Comparison of ENCODE assay signal across 18 mouse cellular contexts in genomic region chr11:109365818-109366217, GRCm38 (mm10). TPM values are rescaled to one million over a fixed set of nuclear protein-coding genes. Genes with fewer than 3 reads are reported as not detected.
DNase-seq lines count a peak whose midpoint lies in the region; ATAC-seq and TF ChIP-seq lines count a peak whose summit lies in the region.
"Had no signal": no experiment of that assay in that cellular context is flagged by ENCODE, and none has a peak within 500 bp of the region (broad histone marks: within the 10 kb centered on the region; RNA-seq: fewer than 3 reads in every experiment).

No protein-coding gene starts in this region.

- H3K9ac ChIP-seq in hindbrain, embryonic 12.5 days: no peak overlapping the region
- no peak overlapping the region for H3K9ac ChIP-seq in lung, embryonic 14.5 days
- no peak overlapping the region for H3K9ac ChIP-seq in hindbrain, embryonic 14.5 days
- H3K9ac ChIP-seq: limb, embryonic 12.5 days had no signal

- H3K79me2 ChIP-seq in macrophage (ENCODE audit: inconsistent target): peaks cover 75% of the 10 kb centered on the region

- WGBS in hindbrain, embryonic 12.5 days: 91% methylated on average over 5 of the region's 5 CpGs
- WGBS in hindbrain, embryonic 10.5 days: 92% methylated on average over 5 of the region's 5 CpGs
- 88% methylated on average over 5 of the region's 5 CpGs for WGBS in lung, embryonic 14.5 days
- 60% methylated on average over 5 of the region's 5 CpGs for WGBS in lung, adult 2 months
- WGBS in hindbrain, embryonic 14.5 days: 90% methylated on average over 5 of the region's 5 CpGs
- WGBS in macrophage (ENCODE audit: missing documents): 100% methylated on average over 5 of the region's 5 CpGs

- TF ChIP-seq POLR2A in lung, adult 2 months (IDR thresholded peaks at IDR 0.05; ENCODE audit: borderline replicate concordance, extremely low read depth, low read depth, low read length): no peak

- H3K4me2 ChIP-seq in hindbrain, embryonic 12.5 days (replicated peaks): peak overlapping the region; percentile 68; the same call in 1 of the 2 replicates
- peak overlapping the region; percentile 75; the same call in 1 of the 2 replicates for H3K4me2 ChIP-seq in lung, embryonic 14.5 days
- H3K4me2 ChIP-seq in hindbrain, embryonic 14.5 days (replicated peaks): peak overlapping the region; percentile 66
- H3K4me2 ChIP-seq: limb, embryonic 12.5 days had no signal

- TF ChIP-seq CTCF in lung, embryonic 14.5 days (IDR thresholded peaks at IDR 0.05; ENCODE audit: low read depth): no peak
- no peak for TF ChIP-seq CTCF in lung, adult 2 months (IDR thresholded peaks at IDR 0.05; ENCODE audit: insufficient read depth, low read length)

- H3K4me1 ChIP-seq in hindbrain, embryonic 12.5 days: peaks cover 50% of the 10 kb centered on the region
- H3K4me1 ChIP-seq in hindbrain, embryonic 10.5 days (replicated peaks): peaks cover 52% of the 10 kb centered on the region
- H3K4me1 ChIP-seq in lung, embryonic 14.5 days (ENCODE audit: insufficient read depth): peaks cover 7% of the 10 kb centered on the region
- peaks cover 60% of the 10 kb centered on the region for H3K4me1 ChIP-seq in lung, adult 2 months (ENCODE audit: control insufficient read depth, insufficient read depth, low read length)
- peaks cover 54% of the 10 kb centered on the region for H3K4me1 ChIP-seq in hindbrain, embryonic 14.5 days (replicated peaks; ENCODE audit: control insufficient read depth, insufficient read depth, low read length)

- ATAC-seq in hindbrain, embryonic 12.5 days (ENCODE audit: low FRiP score): no peak
- ATAC-seq in lung, embryonic 14.5 days (ENCODE audit: insufficient read depth): no peak
- ATAC-seq in hindbrain, embryonic 14.5 days (ENCODE audit: low FRiP score): no peak
- ATAC-seq in megakaryocyte-erythroid progenitor cell, adult 5-6 weeks (replicated peaks; ENCODE audit: low FRiP score, low TSS enrichment, poor library complexity, severe bottlenecking): no peak
- ATAC-seq in CD4-positive, CD25-positive, alpha-beta regulatory T cell, adult 4 months: no peak

- H3K9me3 ChIP-seq in hindbrain, embryonic 12.5 days (replicated peaks): no peaks in the 10 kb centered on the region
- H3K9me3 ChIP-seq in hindbrain, embryonic 10.5 days: no peaks in the 10 kb centered on the region
- no peaks in the 10 kb centered on the region for H3K9me3 ChIP-seq in lung, embryonic 14.5 days (ENCODE audit: low read depth, low read length)
- H3K9me3 ChIP-seq in hindbrain, embryonic 14.5 days (ENCODE audit: control insufficient read depth, low read length): no peaks in the 10 kb centered on the region
- H3K9me3 ChIP-seq: limb, embryonic 12.5 days had no signal

- H3K4me3 ChIP-seq in hindbrain, embryonic 12.5 days: no peak overlapping the region
- H3K4me3 ChIP-seq in hindbrain, embryonic 10.5 days: no peak overlapping the region
- no peak overlapping the region for H3K4me3 ChIP-seq in lung, embryonic 14.5 days (ENCODE audit: low read depth, low read length)
- H3K4me3 ChIP-seq in lung, adult 2 months (replicated peaks; ENCODE audit: extremely low read depth, low read depth, low read length): no peak overlapping the region
- H3K4me3 ChIP-seq in hindbrain, embryonic 14.5 days (replicated peaks; ENCODE audit: low read length): no peak overlapping the region
- peak overlapping the region; percentile 76 for H3K4me3 ChIP-seq in macrophage (ENCODE audit: inconsistent target)
- H3K4me3 ChIP-seq: limb, embryonic 12.5 days had no signal

- no peak overlapping the region for H3K27ac ChIP-seq in hindbrain, embryonic 12.5 days
- no peak overlapping the region for H3K27ac ChIP-seq in hindbrain, embryonic 10.5 days
- H3K27ac ChIP-seq in lung, embryonic 14.5 days (ENCODE audit: low read depth): no peak overlapping the region
- no peak overlapping the region for H3K27ac ChIP-seq in hindbrain, embryonic 14.5 days
- H3K27ac ChIP-seq in macrophage: peak overlapping the region; percentile 87; the same call in 1 of the 2 replicates
- H3K27ac ChIP-seq: limb, embryonic 12.5 days had no signal

- DNase-seq in hindbrain, embryonic 10.5 days (ENCODE audit: low spot score): no peak
- no peak for DNase-seq in lung, embryonic 14.5 days
- no peak for DNase-seq in lung, adult 2 months
- DNase-seq in hindbrain, embryonic 14.5 days (ENCODE audit: low spot score): no peak
- DNase-seq: adrenal gland, postnatal 36 days; thymus, postnatal 14 days had no signal

- peaks cover 16% of the 10 kb centered on the region for H3K36me3 ChIP-seq in hindbrain, embryonic 12.5 days
- H3K36me3 ChIP-seq in hindbrain, embryonic 10.5 days: peaks cover 52% of the 10 kb centered on the region
- peaks cover 33% of the 10 kb centered on the region for H3K36me3 ChIP-seq in lung, embryonic 14.5 days (ENCODE audit: insufficient read depth)
- H3K36me3 ChIP-seq in hindbrain, embryonic 14.5 days (replicated peaks; ENCODE audit: control insufficient read depth, insufficient read depth): peaks cover 29% of the 10 kb centered on the region
- peaks cover 18% of the 10 kb centered on the region; the same call in 1 of the 2 replicates for H3K36me3 ChIP-seq in macrophage (ENCODE audit: inconsistent target)

- no peaks in the 10 kb centered on the region; the same call in 1 of the 2 replicates for H3K27me3 ChIP-seq in hindbrain, embryonic 12.5 days
- peaks cover 8% of the 10 kb centered on the region for H3K27me3 ChIP-seq in hindbrain, embryonic 10.5 days (ENCODE audit: insufficient read depth, poor library complexity, severe bottlenecking)
- no peaks in the 10 kb centered on the region for H3K27me3 ChIP-seq in lung, embryonic 14.5 days (ENCODE audit: insufficient read depth, low read length)
- 0 out of 2 replicates have a peak, but pooled peaks cover 3% of the 10 kb centered on the region for H3K27me3 ChIP-seq in hindbrain, embryonic 14.5 days (ENCODE audit: control insufficient read depth, insufficient read depth, low read length)
- H3K27me3 ChIP-seq: limb, embryonic 12.5 days had no signal

RNA-seq across cellular contexts. Expression of gene Gna13, which starts 3.2 kb away (rescaled TPM):
- polyA plus RNA-seq in hindbrain, embryonic 12.5 days (2016; fragmentation: Nextera tagmentation; extraction: Ambion mirVana): 21.9 and 22.9 TPM in 2 replicates
- 15.6 and 20.2 TPM in 2 replicates for polyA plus RNA-seq in hindbrain, embryonic 10.5 days (2016; fragmentation: Nextera tagmentation; extraction: Ambion mirVana)
- polyA plus RNA-seq in lung, embryonic 14.5 days (2014; fragmentation: Nextera tagmentation; extraction: Ambion mirVana): 30.7 and 33.8 TPM in 2 replicates
- polyA plus RNA-seq in lung, adult 2 months (2012; rRNA removed): 39.3 and 42.6 TPM in 2 replicates
- polyA plus RNA-seq in hindbrain, embryonic 14.5 days (2014; fragmentation: Nextera tagmentation; extraction: Ambion mirVana): 21.8 and 24.4 TPM in 2 replicates
- 100 to 1,000 TPM in 21 of 26 experiments, 10 to 100 TPM in 5; 69.8 to 341 (median 149) TPM for total RNA-seq in macrophage (2018; cell fraction: chromatin; rRNA removed)
- 100 to 1,000 TPM; 138 to 379 (median 169) TPM for total RNA-seq in macrophage (2018; cell fraction: cytosol; rRNA removed)
- 100 to 1,000 TPM; 113 to 469 (median 244) TPM for total RNA-seq in macrophage (2018; cell fraction: nucleus; rRNA removed)
- polyA plus RNA-seq in macrophage (2018): 52.2 to 84.3 TPM (median 79.7 TPM) in 3 replicates
- 34.0 and 40.6 TPM in 2 replicates for total RNA-seq in megakaryocyte-erythroid progenitor cell, adult 5-6 weeks (2014; fragmentation: Nextera tagmentation)
- 36.7 and 37.1 TPM in 2 replicates for total RNA-seq in megakaryocyte-erythroid progenitor cell, adult 5-6 weeks (2017)
- 10 to 100 TPM; 55.1 to 57.8 TPM for polyA plus RNA-seq in CD4-positive, CD25-positive, alpha-beta regulatory T cell, adult 4 months (2017; shearing (Covaris generic))

RNA-seq across cellular contexts. Expression of gene 9930022D16Rik, which starts 47.9 kb away (rescaled TPM):
- polyA plus RNA-seq in hindbrain, embryonic 12.5 days (2016; fragmentation: Nextera tagmentation; extraction: Ambion mirVana): not detected in 2 replicates
- not detected in 2 replicates for polyA plus RNA-seq in hindbrain, embryonic 10.5 days (2016; fragmentation: Nextera tagmentation; extraction: Ambion mirVana)
- not detected in 2 replicates for polyA plus RNA-seq in lung, embryonic 14.5 days (2014; fragmentation: Nextera tagmentation; extraction: Ambion mirVana)
- polyA plus RNA-seq in lung, adult 2 months (2012; rRNA removed): not detected in 2 replicates
- polyA plus RNA-seq in hindbrain, embryonic 14.5 days (2014; fragmentation: Nextera tagmentation; extraction: Ambion mirVana): not detected in 2 replicates
- 10 to 100 TPM in 16 of 26 experiments, 1 to 10 TPM in 10; 4.7 to 50.1 (median 11.3) TPM for total RNA-seq in macrophage (2018; cell fraction: chromatin; rRNA removed)
- total RNA-seq in macrophage (2018; cell fraction: cytosol; rRNA removed): 1 to 10 TPM in 3 of 26 experiments, under 1 TPM in 23; 0.04 to 2.1 (median 0.42) TPM
- 10 to 100 TPM in 19 of 26 experiments, 1 to 10 TPM in 7; 5.1 to 42.5 (median 15.9) TPM for total RNA-seq in macrophage (2018; cell fraction: nucleus; rRNA removed)
- polyA plus RNA-seq in macrophage (2018): 0.28 to 1.1 TPM (median 0.40 TPM) in 3 replicates
- total RNA-seq in megakaryocyte-erythroid progenitor cell, adult 5-6 weeks (2014; fragmentation: Nextera tagmentation): 0.12 TPM in 1 of 2 replicates, not detected in the other
- 1.2 TPM in 1 of 2 replicates, not detected in the other for total RNA-seq in megakaryocyte-erythroid progenitor cell, adult 5-6 weeks (2017)
- polyA plus RNA-seq in CD4-positive, CD25-positive, alpha-beta regulatory T cell, adult 4 months (2017; shearing (Covaris generic)): under 1 TPM; 0.22 to 0.39 TPM
- total RNA-seq: adrenal gland, postnatal 36 days; common myeloid progenitor, adult 5-6 weeks; gastrocnemius, postnatal 4 days; layer of hippocampus, postnatal 14 days had no signal
- polyA plus RNA-seq: heart, embryonic 14.5 days; limb, embryonic 12.5 days; neural tube, embryonic 11.5 days; small intestine, adult 2 months; stomach, embryonic 14.5 days had no signal

RNA-seq across cellular contexts. Expression of gene Amz2, which starts 59.9 kb away (rescaled TPM):
- polyA plus RNA-seq in hindbrain, embryonic 12.5 days (2016; fragmentation: Nextera tagmentation; extraction: Ambion mirVana): 44.1 and 45.7 TPM in 2 replicates
- 40.8 and 41.9 TPM in 2 replicates for polyA plus RNA-seq in hindbrain, embryonic 10.5 days (2016; fragmentation: Nextera tagmentation; extraction: Ambion mirVana)
- 41.5 and 45.6 TPM in 2 replicates for polyA plus RNA-seq in lung, embryonic 14.5 days (2014; fragmentation: Nextera tagmentation; extraction: Ambion mirVana)
- polyA plus RNA-seq in lung, adult 2 months (2012; rRNA removed): 22.2 and 40.9 TPM in 2 replicates
- polyA plus RNA-seq in hindbrain, embryonic 14.5 days (2014; fragmentation: Nextera tagmentation; extraction: Ambion mirVana): 55.6 and 65.8 TPM in 2 replicates
- total RNA-seq in macrophage (2018; cell fraction: chromatin; rRNA removed): 10 to 100 TPM; 25.6 to 95.9 (median 56.5) TPM
- 10 to 100 TPM; 24.6 to 33.2 (median 29.0) TPM for total RNA-seq in macrophage (2018; cell fraction: cytosol; rRNA removed)
- total RNA-seq in macrophage (2018; cell fraction: nucleus; rRNA removed): 10 to 100 TPM; 32.1 to 79.2 (median 45.3) TPM
- 22.7 to 28.5 TPM (median 22.9 TPM) in 3 replicates for polyA plus RNA-seq in macrophage (2018)
- total RNA-seq in megakaryocyte-erythroid progenitor cell, adult 5-6 weeks (2014; fragmentation: Nextera tagmentation): 50.3 and 51.7 TPM in 2 replicates
- 79.1 and 90.9 TPM in 2 replicates for total RNA-seq in megakaryocyte-erythroid progenitor cell, adult 5-6 weeks (2017)
- 10 to 100 TPM; 40.0 to 48.4 TPM for polyA plus RNA-seq in CD4-positive, CD25-positive, alpha-beta regulatory T cell, adult 4 months (2017; shearing (Covaris generic))
